Mouse (Mus musculus): ENCODE results near the gene Ubr1.
A peak's percentile ranks its signal among the peaks of the same experiment; 100 is the strongest.
"Not testable (repeated sequence)": the region's sequence is repeated elsewhere in the genome, so short reads cannot be mapped to it uniquely, and the experiment has no call there.

Ubr1 gene

GRCm38 (mm10) chr2:120970559-120971080 is at the start of gene Ubr1:
TSS of gene Ubr1 (minus strand) at chr2:120970715.
- DNase-seq (ENCODE audit: low spot score) = peak; percentile 65

- DNase-seq (ENCODE audit: low spot score) = no peak
These were observed 46.6 kb upstream of the Ubr1 start for GRCm38 (mm10) chr2:121017151-121017550.

GRCm38 (mm10) chr2:121016226-121016625 is 45.7 kb upstream of the Ubr1 start:
- DNase-seq (ENCODE audit: low spot score) = no peak

DNA sequence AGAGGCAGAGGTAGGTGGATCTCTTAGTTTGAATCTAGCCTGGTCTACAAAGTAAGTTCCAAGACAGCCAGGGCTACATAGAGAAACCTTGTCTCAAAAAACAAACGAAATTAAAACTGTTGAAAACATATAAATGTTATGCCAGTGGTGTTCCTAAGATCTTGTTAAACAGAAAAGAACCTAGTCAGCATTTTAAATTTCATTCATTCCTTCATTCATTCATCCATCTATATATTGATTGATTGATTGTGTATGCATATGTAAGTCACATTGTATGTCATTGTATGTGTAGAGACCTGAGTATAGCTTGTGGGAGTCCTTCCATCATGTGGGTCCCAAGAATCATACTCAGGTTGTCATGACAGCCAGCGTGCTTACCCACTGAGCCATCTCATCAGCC is 45.0 kb upstream of the Ubr1 start:
- no peak for DNase-seq (ENCODE audit: low spot score)

- no peak for DNase-seq (ENCODE audit: low spot score)
These were observed 42.2 kb upstream of the Ubr1 start for GRCm38 (mm10) chr2:121012676-121013075.

DNA sequence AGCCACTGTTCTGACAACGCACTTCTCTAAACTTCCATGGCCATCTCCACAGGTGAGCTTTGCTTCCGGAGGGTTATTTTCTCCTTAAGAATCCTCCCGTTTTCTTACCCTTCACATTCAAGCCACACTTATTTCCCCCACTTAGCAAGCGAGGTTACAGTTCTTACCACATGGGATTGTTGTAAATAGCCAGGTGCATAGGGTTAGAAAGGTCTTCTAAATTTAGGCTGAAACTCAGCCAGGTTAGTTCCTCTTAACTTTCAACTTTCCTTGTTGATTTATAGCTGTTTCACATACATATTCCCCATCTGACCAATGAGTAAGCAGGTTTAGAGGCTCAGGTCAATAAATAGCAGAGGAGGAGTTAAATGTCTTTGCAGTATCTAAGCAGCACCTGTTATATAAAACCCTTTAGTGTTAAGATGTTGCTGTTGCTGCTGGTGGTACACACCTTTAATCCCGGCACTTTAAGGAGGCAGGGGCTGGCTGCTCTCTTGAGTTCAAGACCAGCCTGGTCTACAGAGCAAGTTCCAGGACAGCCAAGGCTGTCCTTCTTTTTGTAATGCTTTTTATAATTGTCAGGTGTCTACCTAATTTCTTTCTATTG is 38.7 kb upstream of the Ubr1 start:
- DNase-seq (ENCODE audit: low spot score) = no peak

- DNase-seq (ENCODE audit: low spot score) = no peak
These were observed 38.1 kb upstream of the Ubr1 start for GRCm38 (mm10) chr2:121008664-121009007.

DNA sequence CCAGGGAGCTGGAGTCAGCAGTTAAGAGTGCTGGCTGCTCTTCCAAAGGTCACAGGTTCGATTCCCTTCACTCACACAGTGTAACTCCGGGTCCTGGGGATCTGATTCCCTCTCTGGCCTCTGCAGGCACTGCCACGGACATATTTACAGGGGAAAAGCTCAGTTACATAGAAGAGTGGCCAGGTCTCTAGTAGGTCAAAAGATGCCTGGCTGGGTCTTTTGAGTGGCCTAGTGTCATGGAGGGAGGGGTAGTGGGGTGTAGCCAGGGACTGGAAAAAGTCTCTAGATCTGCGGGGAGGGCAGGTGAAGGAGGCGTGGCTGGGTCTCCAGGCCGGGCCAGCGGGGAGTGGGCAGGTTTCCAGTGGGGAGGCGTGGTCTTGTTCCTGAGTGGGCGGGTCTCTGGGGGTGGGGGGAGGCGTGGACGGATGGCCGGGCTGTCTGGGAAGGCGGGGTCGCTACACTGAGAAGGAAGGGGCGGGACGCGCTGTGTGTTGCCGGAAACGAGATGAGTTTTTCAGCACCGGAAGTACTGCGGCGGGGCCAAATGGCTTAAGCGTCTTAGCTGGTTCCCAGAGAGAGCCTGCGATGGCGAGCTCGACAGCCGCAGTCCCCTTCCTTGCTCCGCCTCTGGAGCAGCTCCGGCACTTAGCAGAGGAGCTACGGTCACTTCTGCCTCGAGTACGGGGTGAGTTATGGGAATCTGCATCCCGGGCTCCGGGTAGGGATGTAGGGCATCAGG is 37.6 kb upstream of the Ubr1 start, which contains the start of gene Ccndbp1:
Gene Ccndbp1 (plus strand): TSS at position 479 of the 739 bp plus-strand sequence.
- peak; percentile 89 for DNase-seq (ENCODE audit: low spot score)

- DNase-seq (ENCODE audit: low spot score) = no peak
These were observed 36.5 kb upstream of the Ubr1 start for GRCm38 (mm10) chr2:121006986-121007385.

DNA sequence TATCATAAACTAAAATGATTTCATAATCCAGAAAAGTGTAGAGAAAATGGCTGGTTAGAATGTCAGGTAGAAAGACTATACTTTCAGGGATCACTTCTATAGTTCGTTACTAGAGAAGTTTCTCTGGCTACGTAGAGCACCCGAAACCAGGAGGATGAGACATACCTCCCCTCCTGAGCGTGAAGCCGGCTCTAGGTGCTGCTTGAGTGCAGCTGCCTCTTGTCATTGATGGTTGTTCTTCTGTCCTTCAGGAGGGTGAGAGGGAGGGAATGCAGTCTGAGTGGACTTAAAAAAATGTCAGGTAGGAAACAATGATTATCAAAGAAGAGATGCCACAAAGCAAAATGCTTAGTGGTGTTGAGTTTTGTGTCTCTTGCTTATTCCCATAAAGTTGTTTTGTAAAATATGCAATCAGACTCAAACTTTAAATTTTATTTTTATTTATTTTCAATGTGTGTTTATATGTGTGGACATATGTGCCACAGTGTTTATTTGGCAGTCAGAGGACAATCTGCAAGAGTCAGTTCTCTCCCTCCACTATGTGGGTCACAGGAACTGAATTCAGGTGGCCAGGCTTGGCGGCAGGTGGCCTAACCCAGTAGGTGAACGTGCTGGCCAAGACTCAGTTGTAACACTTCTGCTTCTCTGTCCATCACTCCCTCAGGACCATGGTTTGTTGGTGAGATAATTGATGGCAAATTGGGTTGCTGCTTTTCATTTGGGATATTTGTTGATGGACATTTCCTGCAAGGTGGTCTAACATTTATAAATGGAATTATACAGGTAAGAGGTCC is 33.7 kb upstream of the Ubr1 start:
- no peak for DNase-seq (ENCODE audit: low spot score)

GRCm38 (mm10) chr2:121003586-121003985 is 33.1 kb upstream of the Ubr1 start:
- DNase-seq (ENCODE audit: low spot score) = no peak

GRCm38 (mm10) chr2:120998863-120999262 is 28.3 kb upstream of the Ubr1 start:
- DNase-seq (ENCODE audit: low spot score) = no peak

- DNase-seq (ENCODE audit: low spot score) = not testable (repeated sequence)
These were observed 26.1 kb upstream of the Ubr1 start for GRCm38 (mm10) chr2:120996607-120997006.

- DNase-seq (ENCODE audit: low spot score) = no peak
These were observed 20.7 kb upstream of the Ubr1 start for GRCm38 (mm10) chr2:120991196-120991595.

DNA sequence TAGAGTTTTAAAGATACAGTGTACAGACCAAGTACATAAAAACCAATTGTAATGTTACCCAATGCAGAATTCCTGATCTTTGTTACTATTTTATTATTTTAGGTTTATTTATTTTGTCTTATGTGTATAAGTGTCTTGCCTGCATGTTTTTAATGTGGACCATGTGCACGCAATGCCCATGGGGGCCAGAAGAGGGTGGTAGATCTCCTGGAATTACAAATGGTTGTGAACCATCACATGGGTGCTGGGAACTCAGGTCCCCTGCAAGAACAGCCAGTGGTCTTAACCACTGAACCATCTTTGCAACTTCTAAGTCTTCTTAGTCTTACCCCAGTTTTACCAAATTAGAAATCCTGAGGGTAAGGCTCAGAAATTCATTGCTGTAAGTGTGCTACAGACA is 14.7 kb upstream of the Ubr1 start:
- no peak for DNase-seq (ENCODE audit: low spot score)

GRCm38 (mm10) chr2:120983611-120984010 is 13.1 kb upstream of the Ubr1 start:
- no peak for DNase-seq (ENCODE audit: low spot score)

DNA sequence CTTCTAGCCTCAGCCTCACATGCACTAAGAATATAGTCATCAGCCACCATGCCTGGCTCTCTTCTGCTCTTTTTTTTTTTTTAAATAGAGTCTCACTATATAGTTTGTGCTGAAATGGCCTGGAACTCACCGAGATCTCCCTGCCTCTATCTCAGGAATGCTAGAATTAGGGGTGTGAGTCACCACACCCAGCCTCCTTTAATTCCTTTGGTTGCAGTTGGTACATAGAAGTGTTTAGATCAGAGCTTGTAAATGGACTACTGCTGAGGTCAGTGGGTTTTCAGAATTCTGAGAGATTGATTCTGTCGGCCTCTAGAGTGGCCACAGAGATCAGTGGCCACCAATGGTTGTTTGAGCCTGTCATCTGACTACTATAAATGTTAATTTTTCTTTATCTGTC is 10.3 kb upstream of the Ubr1 start:
- DNase-seq (ENCODE audit: low spot score) = no peak

DNA sequence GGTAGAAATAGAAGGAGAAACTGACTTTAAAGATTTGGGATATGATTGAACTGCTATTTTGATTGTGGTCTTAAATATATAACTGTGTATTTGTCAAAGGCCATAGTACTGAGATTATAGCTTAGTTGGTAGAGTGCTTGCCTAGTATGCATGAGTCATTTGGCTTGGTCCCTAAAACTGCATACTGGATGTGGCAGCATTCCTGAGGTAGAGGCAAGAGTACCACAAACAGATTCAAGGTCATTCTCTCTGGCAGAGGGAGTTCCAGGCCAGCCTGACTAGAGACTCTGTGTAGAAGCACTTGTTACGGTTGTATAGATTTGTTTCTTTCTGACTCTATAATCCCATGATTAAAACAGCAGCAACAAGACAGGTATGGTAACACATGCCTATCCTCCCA is 9.3 kb upstream of the Ubr1 start:
- DNase-seq (ENCODE audit: low spot score) = no peak

GRCm38 (mm10) chr2:120978693-120979037 is 8.2 kb upstream of the Ubr1 start:
- no peak for DNase-seq (ENCODE audit: low spot score)

- DNase-seq (ENCODE audit: low spot score) = no peak
These were observed 7.6 kb upstream of the Ubr1 start for GRCm38 (mm10) chr2:120977926-120978692.

DNA sequence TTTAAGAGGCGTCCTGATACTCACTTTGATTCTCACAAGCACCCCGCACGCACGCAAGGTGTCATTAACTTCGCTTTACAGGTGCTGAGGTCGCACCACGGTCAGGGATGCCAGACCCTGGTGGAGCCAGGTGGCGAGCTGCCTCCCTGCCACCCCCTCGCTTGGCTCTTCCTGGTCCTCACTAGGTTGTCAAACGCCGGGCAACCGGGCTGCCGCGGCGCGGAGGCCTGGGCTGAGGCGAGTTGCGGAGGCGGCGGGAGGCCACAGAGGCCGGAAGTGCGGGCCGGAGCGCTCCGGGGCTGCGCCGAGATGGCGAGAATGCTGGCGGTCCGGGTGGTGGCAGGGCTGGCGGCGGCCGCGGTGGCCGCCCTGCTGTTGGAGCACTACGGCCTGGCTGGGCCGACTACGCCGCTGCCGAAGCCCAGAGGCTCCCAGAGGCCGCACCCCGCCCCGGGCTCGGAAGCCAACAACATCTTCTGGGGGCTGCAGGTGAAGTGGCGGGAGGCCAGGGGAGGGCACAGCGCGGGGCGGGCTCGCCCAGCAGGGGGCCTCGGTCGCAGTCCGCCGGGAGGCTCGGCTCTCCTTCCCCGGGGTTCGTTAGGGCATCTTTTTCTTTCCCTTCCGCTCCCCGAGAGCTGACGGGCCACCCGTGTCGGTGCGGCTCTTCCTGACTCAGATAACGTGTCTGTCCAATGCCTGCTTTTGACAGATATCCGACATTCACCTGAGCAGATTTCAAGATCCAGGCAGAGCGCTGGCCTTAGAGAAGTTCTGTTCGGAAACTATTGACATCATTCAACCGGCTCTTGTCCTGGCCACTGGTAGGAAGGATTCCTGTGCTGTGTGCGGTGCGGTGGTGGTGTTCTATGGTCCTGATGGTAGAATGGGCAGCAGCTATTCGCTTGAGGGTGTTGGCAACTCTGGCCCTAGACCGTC is 6.7 kb upstream of the Ubr1 start, which contains the start of gene Tmem62:
Gene Tmem62 (plus strand): TSS at position 28 of the 936 bp plus-strand sequence.
- DNase-seq (ENCODE audit: low spot score) = peak; percentile 39
